Mouse (Mus musculus): ENCODE results near the gene Tenm1. TPM values are rescaled to one million over a fixed set of nuclear protein-coding genes. Genes with fewer than 3 reads are reported as not detected.

The Tenm1 gene
- 0.33 and 0.46 TPM in 2 replicates for polyA plus RNA-seq (2015; fragmentation: Nextera tagmentation; extraction: Ambion mirVana)

DNA sequence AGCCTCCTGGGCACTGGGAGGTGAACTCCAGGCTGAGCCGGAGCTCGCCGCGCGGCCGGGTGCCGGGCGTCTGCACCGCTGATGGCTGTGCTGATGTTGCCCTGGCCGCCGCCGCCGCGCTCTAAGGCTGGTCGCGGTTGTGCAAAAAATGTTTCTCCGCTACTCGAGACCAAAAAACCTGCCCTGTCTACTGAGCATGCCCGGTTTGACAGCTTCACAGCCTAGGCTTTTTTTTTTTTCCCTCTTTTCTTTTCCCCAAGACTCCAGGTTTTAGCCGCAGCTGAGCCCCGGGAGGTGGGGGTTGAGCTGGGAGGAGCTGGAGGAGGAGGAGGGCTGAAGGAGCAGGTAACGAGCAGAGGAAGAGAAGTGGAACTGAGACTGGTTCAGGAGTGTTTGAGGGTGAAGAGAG is at the start of gene Tenm1:
TSS of gene Tenm1 (minus strand) at position 272 of the 409 bp plus-strand sequence.
- no peak for DNase-seq (ENCODE audit: low spot score)

- no peak for DNase-seq (ENCODE audit: low spot score)
These were observed 38.4 kb upstream of the Tenm1 start for GRCm38 (mm10) chrX:43467311-43467710.

DNA sequence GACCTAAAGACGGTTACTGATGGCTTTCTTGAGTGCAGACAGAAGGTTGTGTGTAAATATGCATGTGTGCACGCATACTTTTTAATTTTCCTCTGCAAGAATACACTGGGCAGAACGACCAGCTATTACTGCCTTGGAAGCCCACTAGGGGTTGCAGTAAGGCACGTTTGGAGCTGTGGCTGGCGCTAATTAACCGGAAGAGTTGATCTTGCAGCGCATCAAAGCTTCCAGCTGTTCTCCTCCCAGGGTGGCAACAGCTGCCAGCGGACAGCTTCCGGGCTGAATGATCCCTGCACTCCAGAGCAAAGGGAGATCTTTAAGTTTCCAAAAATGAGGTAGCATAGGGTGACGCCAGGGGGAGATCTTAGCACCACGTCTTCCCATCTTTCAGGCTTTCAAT is 1.7 kb upstream of the Tenm1 start:
- DNase-seq (ENCODE audit: low spot score): no peak

- DNase-seq (ENCODE audit: low spot score): no peak
These were observed 1.1 kb upstream of the Tenm1 start for GRCm38 (mm10) chrX:43429982-43430531.

DNA sequence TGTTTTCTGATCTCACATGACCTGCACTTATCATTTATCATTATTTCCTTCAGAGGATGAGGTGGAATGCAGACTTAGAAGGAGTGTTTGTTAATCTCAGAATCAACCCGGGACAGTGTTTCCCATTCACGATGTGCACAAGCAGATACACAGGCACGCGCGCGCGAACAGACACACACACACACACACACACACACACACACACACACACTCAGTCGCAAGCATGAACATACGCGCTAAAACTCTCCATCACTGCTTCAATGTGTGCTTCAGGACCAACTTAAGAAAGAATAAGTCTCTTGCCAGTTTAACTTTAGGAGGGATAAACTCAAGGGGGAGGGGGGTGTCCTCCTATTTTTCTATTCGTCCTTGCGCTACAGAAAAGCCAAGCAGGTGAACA is 411 bp upstream of the Tenm1 start:
- DNase-seq (ENCODE audit: low spot score): no peak

- no peak for DNase-seq (ENCODE audit: low spot score)
These were observed 963 bp downstream of the Tenm1 start for GRCm38 (mm10) chrX:43427961-43428365.

DNA sequence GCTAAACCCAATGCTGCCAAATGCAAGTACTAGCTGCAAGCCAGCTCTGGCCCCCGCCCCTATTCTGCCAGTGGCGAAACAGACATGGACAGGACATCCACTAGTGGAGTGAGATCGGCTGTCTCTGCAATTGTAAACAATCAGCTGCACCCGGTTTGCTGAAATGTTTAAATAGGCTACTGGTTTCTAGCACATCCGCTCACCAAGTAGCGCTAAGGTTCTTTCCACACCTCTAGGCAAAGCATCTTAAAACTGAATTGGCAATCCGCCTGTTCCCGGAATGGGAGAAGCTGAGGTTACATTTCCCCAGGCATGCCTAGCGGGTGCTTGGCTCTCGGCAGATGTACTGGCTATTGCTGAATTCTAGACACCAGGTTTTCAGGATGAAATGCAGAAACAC is 1.8 kb downstream of the Tenm1 start:
- no peak for DNase-seq (ENCODE audit: low spot score)

DNA sequence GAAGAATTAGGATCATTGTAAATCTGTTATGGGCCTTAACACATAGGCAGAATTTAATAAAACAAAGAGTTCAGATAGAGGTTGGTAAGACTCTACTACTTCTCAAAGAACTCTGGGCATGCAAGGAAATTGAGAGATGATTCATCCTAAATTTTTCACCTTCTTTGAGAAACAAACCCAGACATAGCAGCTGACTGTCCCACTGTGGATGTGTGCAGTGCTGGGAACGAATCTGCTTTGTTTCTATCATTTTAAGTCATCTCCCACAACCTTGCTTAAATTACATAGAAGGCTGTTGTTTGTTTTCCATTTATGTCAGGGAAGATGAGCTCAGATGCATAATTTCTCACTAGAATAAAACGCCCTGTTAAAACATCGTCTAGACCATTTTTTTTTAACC is 31.0 kb downstream of the Tenm1 start:
- DNase-seq (ENCODE audit: low spot score): no peak

- DNase-seq (ENCODE audit: low spot score): no peak
These were observed 40.8 kb downstream of the Tenm1 start for GRCm38 (mm10) chrX:43388106-43388505.

DNA sequence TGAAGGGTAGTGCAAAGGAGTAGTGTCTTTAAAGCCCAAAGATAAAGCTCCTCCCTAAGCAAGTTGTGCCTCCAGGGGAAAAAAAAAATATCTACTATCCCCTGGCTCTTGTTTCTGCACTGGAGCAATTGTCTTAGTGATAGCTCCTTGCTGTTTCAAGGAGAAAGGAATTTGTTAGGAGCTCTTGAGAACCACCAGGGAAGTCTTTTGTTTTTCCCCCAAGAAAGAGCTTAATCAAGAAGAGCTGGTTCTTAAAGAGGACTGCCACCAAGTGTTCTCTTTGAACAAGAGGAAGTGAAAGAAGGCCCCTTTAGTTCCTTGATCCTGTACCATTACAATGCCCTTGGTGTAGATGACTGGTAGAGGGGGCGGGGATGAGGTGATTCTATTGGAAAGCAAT is 56.4 kb downstream of the Tenm1 start:
- DNase-seq (ENCODE audit: low spot score): no peak

DNA sequence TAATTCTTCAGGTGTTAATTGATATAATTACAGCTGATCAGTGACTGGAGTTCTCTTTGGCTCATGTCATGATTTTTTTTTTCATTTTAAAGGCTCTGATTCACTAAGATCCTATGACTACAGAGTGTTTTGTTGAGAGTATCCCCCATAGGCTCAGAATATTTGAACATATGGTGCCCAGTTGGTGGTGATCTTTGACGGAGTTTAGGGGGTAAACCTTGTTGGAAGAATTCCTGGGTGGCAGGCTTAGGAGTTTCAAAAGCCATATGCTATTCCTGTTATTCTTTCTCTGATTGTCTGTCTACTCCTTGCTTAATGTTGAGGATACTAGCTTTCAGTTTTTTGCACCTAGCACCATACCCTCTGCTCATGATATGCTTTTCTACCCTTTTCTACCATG is 109.6 kb downstream of the Tenm1 start:
- DNase-seq (ENCODE audit: low spot score): no peak

DNA sequence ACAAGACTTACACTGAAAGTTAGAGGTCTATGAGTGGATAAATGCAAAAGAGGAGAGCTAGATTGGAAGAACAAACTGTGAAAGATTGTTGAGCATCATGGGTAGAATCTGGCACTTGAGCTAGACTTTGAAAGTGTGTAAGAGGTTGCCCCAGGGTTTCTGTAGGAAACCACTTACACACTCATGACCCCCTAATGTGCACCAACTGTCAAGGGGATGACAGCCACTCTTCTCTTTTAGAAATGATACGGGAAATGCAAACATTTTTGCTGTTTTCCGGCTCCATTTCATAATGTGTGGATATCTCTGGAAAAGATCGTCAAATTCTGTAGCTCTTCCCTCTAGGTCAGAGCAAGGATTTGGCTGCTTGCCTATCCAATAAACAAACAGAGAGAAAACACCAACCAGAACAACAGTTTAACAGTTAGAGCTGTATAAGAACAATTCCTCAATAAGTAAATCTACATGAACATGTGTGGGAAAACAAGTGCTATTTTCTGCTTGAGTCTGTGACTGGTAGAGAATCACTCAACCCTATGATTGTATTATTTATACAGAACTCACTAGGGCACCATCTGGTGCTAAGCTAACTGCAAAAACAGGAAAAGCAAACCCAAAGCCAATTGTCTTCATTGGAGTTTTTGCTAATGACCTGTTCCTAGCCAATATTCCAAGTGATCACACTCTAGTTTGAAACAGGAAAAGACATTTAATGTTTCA is 111.0 kb downstream of the Tenm1 start:
- no peak for DNase-seq (ENCODE audit: low spot score)

- DNase-seq (ENCODE audit: low spot score): no peak
These were observed 193.1 kb downstream of the Tenm1 start for GRCm38 (mm10) chrX:43235844-43236243.

DNA sequence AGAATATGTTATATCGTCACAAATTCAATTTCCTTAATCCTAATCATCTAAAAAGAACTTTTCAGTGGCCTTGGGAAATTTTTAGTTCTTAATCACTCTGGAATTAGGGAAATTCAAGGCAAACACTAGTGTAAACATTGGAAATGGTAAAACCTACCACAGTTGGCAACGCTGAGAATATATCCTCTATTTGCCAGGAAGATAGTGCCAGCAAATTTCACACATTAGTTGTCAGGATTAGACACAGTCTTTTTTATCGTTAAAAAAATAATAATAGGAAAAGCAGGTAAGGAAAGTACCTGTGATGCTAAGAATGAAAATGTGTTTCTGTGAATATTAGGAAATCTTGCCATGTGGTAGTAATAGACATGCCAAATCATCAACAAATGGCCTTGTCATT is 223.9 kb downstream of the Tenm1 start:
- DNase-seq (ENCODE audit: low spot score): no peak

DNA sequence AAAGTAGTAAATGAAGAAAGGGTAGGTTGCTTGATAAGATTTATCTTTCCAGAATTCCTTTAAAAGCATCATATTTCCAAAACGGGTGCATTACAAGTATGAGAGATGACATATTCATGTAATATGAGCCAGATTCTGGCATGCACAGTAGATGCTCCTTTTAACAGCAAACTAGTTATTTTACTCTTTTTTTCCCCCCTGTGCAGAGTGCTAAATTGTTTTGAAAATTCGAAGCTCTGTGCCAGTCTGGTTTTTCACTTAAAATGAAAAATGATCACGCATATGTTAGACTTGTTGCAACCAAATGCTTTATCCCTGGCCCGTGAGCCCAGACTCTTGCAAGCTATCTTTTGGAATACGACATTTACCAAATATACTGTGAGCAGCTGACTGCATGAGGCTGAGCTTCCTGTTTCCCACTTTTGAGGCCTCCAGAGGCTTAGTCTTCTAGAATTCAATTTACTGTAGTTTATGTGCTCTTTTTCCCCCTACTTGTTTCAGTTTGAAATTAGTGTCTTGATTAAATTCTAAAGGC is 226.6 kb downstream of the Tenm1 start:
- DNase-seq (ENCODE audit: low spot score): no peak

DNA sequence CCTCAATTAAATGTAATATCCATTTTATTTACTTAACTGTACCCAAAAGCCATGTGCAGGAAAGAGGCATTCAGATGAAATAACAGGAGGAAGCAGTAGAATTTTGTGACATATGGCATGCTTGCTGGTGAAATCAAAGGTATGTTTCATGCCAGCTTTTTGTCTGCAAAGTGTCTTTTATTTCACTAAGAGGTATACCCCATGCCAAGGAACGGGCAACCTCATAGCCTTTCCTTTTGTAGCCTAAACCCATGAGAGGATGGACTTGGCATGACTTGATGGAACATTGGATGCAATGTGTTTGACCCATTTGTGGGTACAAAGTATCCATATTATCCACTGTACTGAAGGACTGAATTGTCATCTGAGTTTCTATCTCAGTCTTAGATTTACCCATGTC is 246.0 kb downstream of the Tenm1 start:
- no peak for DNase-seq (ENCODE audit: low spot score)

DNA sequence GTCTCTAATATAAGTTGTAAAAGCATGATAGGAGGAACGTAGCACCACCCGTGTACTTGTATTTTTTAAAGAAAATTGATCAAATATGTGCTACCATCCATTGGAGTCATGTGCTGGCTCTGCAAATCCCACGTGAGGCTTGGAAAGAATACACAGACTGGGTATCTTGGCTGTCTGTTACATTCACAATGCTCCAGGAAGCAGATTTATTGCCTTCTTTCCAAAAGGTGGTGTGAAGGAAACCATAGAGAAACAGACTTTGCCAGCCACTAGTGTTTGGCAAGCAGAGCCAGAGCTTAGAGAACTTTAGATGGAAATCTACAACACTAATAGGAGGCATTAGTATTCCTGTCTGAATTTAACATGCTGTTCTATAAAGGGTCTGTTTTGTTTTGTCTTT is 277.4 kb downstream of the Tenm1 start:
- DNase-seq (ENCODE audit: low spot score): no peak

DNA sequence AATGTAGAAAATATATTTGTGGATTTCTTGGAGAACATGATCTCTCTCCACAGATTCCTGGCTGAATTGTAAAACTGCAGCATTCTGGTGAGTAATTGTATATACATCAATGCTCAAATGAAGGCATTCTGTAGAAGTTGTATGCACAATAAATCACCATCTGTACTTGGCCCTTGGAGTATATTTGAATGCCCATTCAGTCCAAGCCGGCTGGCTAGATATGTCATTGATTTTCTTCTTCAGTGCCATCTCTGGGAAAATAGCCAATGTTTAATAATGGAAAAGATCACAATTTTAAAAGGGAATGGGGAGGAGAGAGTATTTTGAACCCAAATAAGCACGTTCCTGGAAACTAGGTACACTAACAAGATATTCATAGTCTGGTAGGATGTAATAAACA is 299.2 kb downstream of the Tenm1 start:
- DNase-seq (ENCODE audit: low spot score): no peak

GRCm38 (mm10) chrX:43122491-43122890 is 306.4 kb downstream of the Tenm1 start:
- DNase-seq (ENCODE audit: low spot score): no peak

- no peak for DNase-seq (ENCODE audit: low spot score)
These were observed 306.9 kb downstream of the Tenm1 start for GRCm38 (mm10) chrX:43122001-43122400.

GRCm38 (mm10) chrX:42986100-42986499 is 442.8 kb downstream of the Tenm1 start:
- no peak for DNase-seq (ENCODE audit: low spot score)

DNA sequence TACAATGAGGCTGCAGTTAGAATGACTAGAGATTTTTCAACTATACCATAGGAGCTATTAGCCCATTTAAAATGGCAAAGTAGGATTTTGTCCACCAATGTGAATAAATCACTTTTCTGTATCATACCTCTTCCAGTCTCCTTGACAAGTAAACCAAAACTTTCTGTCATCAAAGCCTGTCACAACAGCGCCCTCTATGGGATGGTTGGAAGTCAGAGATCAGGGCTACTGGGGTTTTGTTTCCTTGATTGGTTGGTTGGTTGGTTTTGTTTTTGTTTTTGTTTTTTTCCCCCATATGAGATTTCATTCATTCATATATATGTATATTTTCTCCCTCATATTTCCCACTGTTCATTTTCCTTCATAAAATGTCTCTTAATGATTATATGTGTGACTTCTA is 455.4 kb downstream of the Tenm1 start:
- DNase-seq (ENCODE audit: low spot score): peak; percentile 18

DNA sequence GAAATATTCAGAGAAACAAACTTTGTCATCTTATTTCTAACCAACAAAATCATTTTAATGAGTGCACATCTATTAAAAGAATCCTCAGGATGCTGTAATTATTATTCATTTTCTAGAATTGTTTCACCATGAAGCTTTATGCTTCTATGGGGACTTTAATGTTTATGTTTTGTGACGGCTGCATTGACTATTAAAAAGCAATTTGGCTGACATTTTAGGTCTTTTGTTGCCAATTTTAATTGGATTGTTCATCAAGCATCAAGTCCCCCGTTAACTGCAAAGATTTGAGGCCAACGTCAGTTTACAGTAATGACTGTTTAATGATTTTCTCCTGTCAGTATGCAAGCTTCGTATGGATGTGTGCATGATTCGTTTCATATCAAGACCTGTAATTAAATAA is 461.3 kb downstream of the Tenm1 start:
- no peak for DNase-seq (ENCODE audit: low spot score)
